Comparison of ENCODE assay signal across 8 mouse cellular contexts in the genomic region with DNA sequence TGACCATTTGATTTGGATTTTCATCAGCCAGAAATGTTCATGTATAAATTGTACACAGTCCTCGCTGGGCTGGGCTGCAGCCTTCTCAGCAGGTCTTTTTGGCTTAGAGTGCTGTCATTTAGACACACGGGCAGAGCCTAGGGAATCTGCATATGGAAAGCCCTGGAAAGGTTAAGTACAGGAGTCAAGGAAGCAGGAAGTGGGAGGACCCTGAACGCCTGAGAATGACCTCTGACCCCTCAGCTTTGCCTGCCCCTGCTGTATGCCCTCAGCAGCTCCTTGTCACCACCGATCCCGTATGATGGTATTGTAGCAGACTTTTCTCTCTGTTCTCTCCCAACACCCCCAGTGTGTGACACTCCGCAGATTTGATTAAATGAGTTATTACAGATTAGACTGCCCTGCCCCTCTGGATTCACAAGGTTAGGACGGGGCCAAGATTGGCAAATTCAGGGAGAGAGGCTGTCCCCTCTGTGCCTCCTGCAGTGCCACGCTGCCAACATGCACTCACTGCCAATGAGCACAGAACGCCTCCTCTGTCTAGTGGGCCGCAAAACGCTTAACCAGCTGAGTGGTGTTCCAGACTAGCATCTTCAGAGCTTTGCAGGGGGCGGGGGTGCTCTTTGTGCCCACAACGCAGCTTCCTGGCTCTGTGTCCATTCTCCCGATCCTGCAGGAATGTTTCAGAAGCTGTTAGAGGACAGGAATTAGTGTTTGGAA. TPM values are rescaled to one million over a fixed set of nuclear protein-coding genes. Genes with fewer than 3 reads are reported as not detected.
DNase-seq lines count a peak whose midpoint lies in the region; ATAC-seq and TF ChIP-seq lines count a peak whose summit lies in the region.

No protein-coding gene starts in this region.

- no peak for TF ChIP-seq CTCF in midbrain, postnatal 0 days (IDR thresholded peaks at IDR 0.05)

- no peaks in the 10 kb centered on the region for H3K9me3 ChIP-seq in kidney, embryonic 14.5 days (ENCODE audit: control insufficient read depth, low read length)
- H3K9me3 ChIP-seq in limb, embryonic 13.5 days, result no peaks in the 10 kb centered on the region
- no peaks in the 10 kb centered on the region for H3K9me3 ChIP-seq in midbrain, postnatal 0 days (ENCODE audit: low read length)

- WGBS in kidney, embryonic 14.5 days, result 29% methylated on average over 14 of the region's 14 CpGs
- 31% methylated on average over 14 of the region's 14 CpGs for WGBS in limb, embryonic 13.5 days
- 17% methylated on average over 14 of the region's 14 CpGs for WGBS in midbrain, postnatal 0 days

- H3K4me2 ChIP-seq in kidney, embryonic 14.5 days (replicated peaks; ENCODE audit: low read depth, low read length), result peak overlapping the region; percentile 39
- peak overlapping the region; percentile 65 for H3K4me2 ChIP-seq in limb, embryonic 13.5 days (replicated peaks)
- peak overlapping the region; percentile 66 for H3K4me2 ChIP-seq in midbrain, postnatal 0 days (ENCODE audit: low read depth, low read length, poor library complexity, severe bottlenecking)

- peak overlapping the region; percentile 26 for H3K4me3 ChIP-seq in kidney, embryonic 14.5 days (ENCODE audit: low read length)
- peak overlapping the region; percentile 32 for H3K4me3 ChIP-seq in limb, embryonic 13.5 days
- peak overlapping the region; percentile 30 for H3K4me3 ChIP-seq in midbrain, postnatal 0 days (ENCODE audit: low read depth, low read length)

- peak; percentile 36 for DNase-seq in ovary, adult 18-20 months (ENCODE audit: low spot score)
- DNase-seq in ovary, postnatal 10 days (ENCODE audit: low spot score), result no peak
- DNase-seq in embryo, embryonic 9.5 days (ENCODE audit: extremely low spot score), result peak; percentile 48
- DNase-seq in heart, adult 18-20 months, result peak; percentile 50 to 69
- DNase-seq in midbrain, postnatal 0 days (ENCODE audit: low spot score), result peak; percentile 81
- peak; percentile 49 for DNase-seq in thymus, postnatal 4 days

- H3K4me1 ChIP-seq in kidney, embryonic 14.5 days (ENCODE audit: control insufficient read depth, insufficient read depth, low read length), result peaks cover 23% of the 10 kb centered on the region
- peaks cover 29% of the 10 kb centered on the region for H3K4me1 ChIP-seq in limb, embryonic 13.5 days
- H3K4me1 ChIP-seq in midbrain, postnatal 0 days (ENCODE audit: insufficient read depth, low read length), result peaks cover 10% of the 10 kb centered on the region

- H3K9ac ChIP-seq in kidney, embryonic 14.5 days (ENCODE audit: low read depth, low read length), result peak overlapping the region; percentile 51
- peak overlapping the region; percentile 63 for H3K9ac ChIP-seq in limb, embryonic 13.5 days
- peak overlapping the region; percentile 56 for H3K9ac ChIP-seq in midbrain, postnatal 0 days (replicated peaks; ENCODE audit: low read length, poor library complexity, severe bottlenecking)

- no peaks in the 10 kb centered on the region for H3K27me3 ChIP-seq in kidney, embryonic 14.5 days (ENCODE audit: control insufficient read depth, insufficient read depth, low read length)
- H3K27me3 ChIP-seq in limb, embryonic 13.5 days, result no peaks in the 10 kb centered on the region
- H3K27me3 ChIP-seq in midbrain, postnatal 0 days (ENCODE audit: insufficient read depth, low read length), result no peaks in the 10 kb centered on the region

- ATAC-seq in kidney, embryonic 14.5 days (ENCODE audit: low FRiP score, low TSS enrichment), result peak; percentile 21
- ATAC-seq in limb, embryonic 13.5 days (ENCODE audit: low FRiP score, low read depth), result peak; percentile 28
- peak; percentile 81 for ATAC-seq in midbrain, postnatal 0 days (ENCODE audit: low FRiP score)

- H3K36me3 ChIP-seq in kidney, embryonic 14.5 days (ENCODE audit: control insufficient read depth, insufficient read depth, low read length), result no peaks in the 10 kb centered on the region
- H3K36me3 ChIP-seq in limb, embryonic 13.5 days, result no peaks in the 10 kb centered on the region
- no peaks in the 10 kb centered on the region for H3K36me3 ChIP-seq in midbrain, postnatal 0 days (ENCODE audit: insufficient read depth, low read length)

- H3K27ac ChIP-seq in kidney, embryonic 14.5 days (ENCODE audit: low read depth, low read length), result peak overlapping the region; percentile 83
- H3K27ac ChIP-seq in limb, embryonic 13.5 days, result peak overlapping the region; percentile 83
- H3K27ac ChIP-seq in midbrain, postnatal 0 days (ENCODE audit: low read depth, low read length), result peak overlapping the region; percentile 95

RNA-seq across cellular contexts. Expression of gene Asprv1, which starts 43.5 kb away (rescaled TPM):
- total RNA-seq in heart, adult 18-20 months (2021), result not detected
- 0.50 and 0.61 TPM in 2 replicates for polyA plus RNA-seq in kidney, embryonic 14.5 days (2014; fragmentation: Nextera tagmentation; extraction: Ambion mirVana)
- polyA plus RNA-seq in limb, embryonic 13.5 days (2015; fragmentation: Nextera tagmentation; extraction: Ambion mirVana), result 3.8 and 4.6 TPM in 2 replicates
- 2.0 and 4.2 TPM in 2 replicates for total RNA-seq in midbrain, postnatal 0 days (2014; rRNA removed)
- polyA plus RNA-seq in midbrain, postnatal 0 days (2015; fragmentation: Nextera tagmentation; extraction: Ambion mirVana), result 1.1 and 1.2 TPM in 2 replicates

RNA-seq across cellular contexts. Expression of gene Pcbp1, which starts 58.3 kb away (rescaled TPM):
- total RNA-seq in heart, adult 18-20 months (2021), result 100 to 1,000 TPM; 142 to 150 TPM
- 475 and 492 TPM in 2 replicates for polyA plus RNA-seq in kidney, embryonic 14.5 days (2014; fragmentation: Nextera tagmentation; extraction: Ambion mirVana)
- 454 and 479 TPM in 2 replicates for polyA plus RNA-seq in limb, embryonic 13.5 days (2015; fragmentation: Nextera tagmentation; extraction: Ambion mirVana)
- 51.7 and 72.8 TPM in 2 replicates for total RNA-seq in midbrain, postnatal 0 days (2014; rRNA removed)
- polyA plus RNA-seq in midbrain, postnatal 0 days (2015; fragmentation: Nextera tagmentation; extraction: Ambion mirVana), result 264 and 292 TPM in 2 replicates

Comparison
In these comparisons a context has a peak if more than half of its experiments do, and no peak if none do; other contexts are left out.
1. ATAC-seq: peak in every context shown above with its lines; median percentile 81 in midbrain, postnatal 0 days; 28 in limb, embryonic 13.5 days; 21 in kidney, embryonic 14.5 days.